Comparison of ENCODE assay signal across 12 mouse cellular contexts in genomic region chr8:11475876-11476275, GRCm38 (mm10). TPM values are rescaled to one million over a fixed set of nuclear protein-coding genes. Genes with fewer than 3 reads are reported as not detected.
DNase-seq lines count a peak whose midpoint lies in the region; ATAC-seq and TF ChIP-seq lines count a peak whose summit lies in the region.
"Had no signal": no experiment of that assay in that cellular context is flagged by ENCODE, and none has a peak within 500 bp of the region (broad histone marks: within the 10 kb centered on the region; RNA-seq: fewer than 3 reads in every experiment).

No protein-coding gene starts in this region.

- no peak for ATAC-seq in heart, embryonic 12.5 days (ENCODE audit: insufficient number of reproducible peaks, low FRiP score)
- no peak for ATAC-seq in lung, embryonic 15.5 days (ENCODE audit: borderline replicate concordance, extremely low read depth, low FRiP score, low TSS enrichment)

- H3K4me3 ChIP-seq in heart, embryonic 12.5 days: peak overlapping the region; percentile 78
- H3K4me3 ChIP-seq in lung, embryonic 15.5 days: peak overlapping the region; percentile 70; the same call in 1 of the 2 replicates
- H3K4me3 ChIP-seq in limb, embryonic 10.5 days: 0 out of 2 replicates have a peak overlapping the region, but pooled peaks have one; percentile 62
- peak overlapping the region; percentile 73 for H3K4me3 ChIP-seq in small intestine, adult 2 months (ENCODE audit: low read depth, low read length)

- no peak for DNase-seq in heart, adult 11 months
- no peak for DNase-seq in lung, postnatal 14 days
- no peak for DNase-seq in limb, embryonic 10.5 days (ENCODE audit: low spot score)
- DNase-seq in urinary bladder, postnatal 10 days (ENCODE audit: low spot score): no peak
- no peak for DNase-seq in layer of hippocampus, postnatal 36 days
- DNase-seq: cerebellum, adult 18-20 months; layer of hippocampus, adult 9-11 months; thymus, adult 18-20 months had no signal

- peak overlapping the region; percentile 91 for H3K27ac ChIP-seq in heart, embryonic 12.5 days (ENCODE audit: poor library complexity, severe bottlenecking)
- H3K27ac ChIP-seq in lung, embryonic 15.5 days: peak overlapping the region; percentile 91
- no peak overlapping the region for H3K27ac ChIP-seq in limb, embryonic 10.5 days
- peak overlapping the region; percentile 90; the same call in 1 of the 2 replicates for H3K27ac ChIP-seq in small intestine, adult 2 months (ENCODE audit: insufficient read depth, low read depth, low read length)
- H3K27ac ChIP-seq: neural tube, embryonic 15.5 days had no signal

- H3K27me3 ChIP-seq in heart, embryonic 12.5 days (replicated peaks): peaks cover 23% of the 10 kb centered on the region
- peaks cover 45% of the 10 kb centered on the region for H3K27me3 ChIP-seq in lung, embryonic 15.5 days
- peaks cover 84% of the 10 kb centered on the region for H3K27me3 ChIP-seq in limb, embryonic 10.5 days (ENCODE audit: low read depth, poor library complexity, severe bottlenecking)
- no peaks in the 10 kb centered on the region for H3K27me3 ChIP-seq in small intestine, adult 2 months (ENCODE audit: control insufficient read depth, insufficient read depth, low read length)

- no peak for TF ChIP-seq CTCF in small intestine, adult 2 months (IDR thresholded peaks at IDR 0.05; ENCODE audit: extremely low read depth, insufficient read length, insufficient replicate concordance, low read depth, low read length)

- peak overlapping the region; percentile 98 for H3K4me2 ChIP-seq in heart, embryonic 12.5 days
- peak overlapping the region; percentile 99 for H3K4me2 ChIP-seq in lung, embryonic 15.5 days

- H3K9me3 ChIP-seq in heart, embryonic 12.5 days (replicated peaks): no peaks in the 10 kb centered on the region
- no peaks in the 10 kb centered on the region for H3K9me3 ChIP-seq in lung, embryonic 15.5 days
- H3K9me3 ChIP-seq in limb, embryonic 10.5 days (replicated peaks): no peaks in the 10 kb centered on the region
- H3K9me3 ChIP-seq: neural tube, embryonic 15.5 days had no signal

- WGBS in heart, embryonic 12.5 days: 11% methylated on average over 2 of the region's 2 CpGs
- 16% methylated on average over 2 of the region's 2 CpGs for WGBS in lung, embryonic 15.5 days
- WGBS in limb, embryonic 10.5 days: 2% methylated on average over 2 of the region's 2 CpGs
- 28% methylated on average over 2 of the region's 2 CpGs for WGBS in small intestine, adult 2 months

- peaks cover 66% of the 10 kb centered on the region for H3K4me1 ChIP-seq in heart, embryonic 12.5 days (replicated peaks)
- peaks cover 45% of the 10 kb centered on the region for H3K4me1 ChIP-seq in lung, embryonic 15.5 days
- H3K4me1 ChIP-seq in limb, embryonic 10.5 days: peaks cover 62% of the 10 kb centered on the region
- H3K4me1 ChIP-seq in small intestine, adult 2 months (ENCODE audit: control insufficient read depth, insufficient read depth, insufficient read length, low read length): peaks cover 29% of the 10 kb centered on the region

- peak overlapping the region; percentile 37; the same call in 1 of the 2 replicates for H3K9ac ChIP-seq in heart, embryonic 12.5 days
- H3K9ac ChIP-seq in lung, embryonic 15.5 days: no peak overlapping the region
- H3K9ac ChIP-seq: neural tube, embryonic 15.5 days had no signal

- no peaks in the 10 kb centered on the region for H3K36me3 ChIP-seq in heart, embryonic 12.5 days
- no peaks in the 10 kb centered on the region for H3K36me3 ChIP-seq in lung, embryonic 15.5 days
- H3K36me3 ChIP-seq in limb, embryonic 10.5 days: no peaks in the 10 kb centered on the region
- peaks cover under 1% of the 10 kb centered on the region; the same call in 1 of the 2 replicates for H3K36me3 ChIP-seq in small intestine, adult 2 months (ENCODE audit: control insufficient read depth, insufficient read depth, low read length)
- H3K36me3 ChIP-seq: neural tube, embryonic 15.5 days had no signal

- TF ChIP-seq POLR2A in small intestine, adult 2 months (IDR thresholded peaks at IDR 0.05; ENCODE audit: low read depth, low read length): no peak

RNA-seq across cellular contexts. Expression of gene Rab20, which starts 2.6 kb away (rescaled TPM):
- 20.2 and 23.5 TPM in 2 replicates for polyA plus RNA-seq in heart, embryonic 12.5 days (2016; fragmentation: Nextera tagmentation; extraction: Ambion mirVana)
- 13.2 and 14.7 TPM in 2 replicates for polyA plus RNA-seq in lung, embryonic 15.5 days (2015; fragmentation: Nextera tagmentation; extraction: Ambion mirVana)
- 0.99 and 1.9 TPM in 2 replicates for polyA plus RNA-seq in limb, embryonic 10.5 days (2016; fragmentation: Nextera tagmentation; extraction: Ambion mirVana)
- polyA plus RNA-seq in small intestine, adult 2 months (2012; rRNA removed): 18.6 and 43.3 TPM in 2 replicates
- total RNA-seq in layer of hippocampus, postnatal 36 days (2021): under 1 TPM; 0.28 to 0.57 TPM

RNA-seq across cellular contexts. Expression of gene Naxd, which starts 21.4 kb away (rescaled TPM):
- 68.8 and 71.0 TPM in 2 replicates for polyA plus RNA-seq in heart, embryonic 12.5 days (2016; fragmentation: Nextera tagmentation; extraction: Ambion mirVana)
- 141 and 157 TPM in 2 replicates for polyA plus RNA-seq in lung, embryonic 15.5 days (2015; fragmentation: Nextera tagmentation; extraction: Ambion mirVana)
- polyA plus RNA-seq in limb, embryonic 10.5 days (2016; fragmentation: Nextera tagmentation; extraction: Ambion mirVana): 105 and 116 TPM in 2 replicates
- 64.9 and 81.1 TPM in 2 replicates for polyA plus RNA-seq in small intestine, adult 2 months (2012; rRNA removed)
- 10 to 100 TPM; 59.3 to 60.0 TPM for total RNA-seq in layer of hippocampus, postnatal 36 days (2021)
